Mouse (Mus musculus) midbrain, embryonic 15.5 days (tissue): ENCODE measurements around the gene Atn1. TPM values are rescaled to one million over a fixed set of nuclear protein-coding genes. Genes with fewer than 3 reads are reported as not detected.
A peak's percentile ranks its signal among the peaks of the same experiment; 100 is the strongest.

Experiments used
- ATAC-seq: fragments of 200-750 bp; cut with Nextera tagmentation; replicated peaks from 2 replicates; pipeline ENCODE4 v1.8.0; 2017; ENCODE audit warnings: moderate TSS enrichment
- H3K27ac ChIP-seq: fragments of 300-500 bp; sonication (generic); 2 replicates; pipeline ENCODE4 v1.5.1; 2015; ENCODE audit warnings: mild to moderate bottlenecking, inconsistent platforms
- H3K27me3 ChIP-seq: fragments of 300-500 bp; sonication (generic); replicated peaks from 2 replicates; pipeline ENCODE4 v1.6.1; 2015; ENCODE audit warnings: inconsistent platforms
- H3K36me3 ChIP-seq: fragments of 300-500 bp; sonication (generic); replicated peaks from 2 replicates; pipeline ENCODE4 v1.6.1; 2015; ENCODE audit warnings: inconsistent platforms
- H3K4me1 ChIP-seq: fragments of 300-500 bp; sonication (generic); 2 replicates; pipeline ENCODE4 v1.6.1; 2015; ENCODE audit warnings: inconsistent platforms
- H3K4me2 ChIP-seq: fragments of 300-500 bp; sonication (generic); 2 replicates; pipeline ENCODE4 v1.6.1; 2015; ENCODE audit warnings: inconsistent platforms, mild to moderate bottlenecking, moderate library complexity
- H3K4me3 ChIP-seq: fragments of 300-500 bp; sonication (generic); 2 replicates; pipeline ENCODE4 v1.5.1; 2015; ENCODE audit warnings: mild to moderate bottlenecking, inconsistent platforms
- H3K9ac ChIP-seq: fragments of 300-500 bp; sonication (generic); 2 replicates; pipeline ENCODE4 v1.6.1; 2015; ENCODE audit warnings: mild to moderate bottlenecking, inconsistent platforms
- H3K9me3 ChIP-seq: fragments of 300-500 bp; sonication (generic); 2 replicates; pipeline ENCODE4 v1.6.1; 2016; ENCODE audit warnings: inconsistent platforms
- WGBS: fragments of 180-500 bp; shearing (Covaris S2); methylation state at CpG from one replicate; pipeline ENCODE4 v1.1.7; 2015; ENCODE audit warnings: mixed read lengths; 5-methylcytosine and 5-hydroxymethylcytosine counted together
- polyA plus RNA-seq: library from polyadenylated mRNA; unstranded; fragments of >200 nt; fragmentation: Nextera tagmentation; extraction: Ambion mirVana; gene quantifications from 2 replicates; pipeline ENCODE4 v1.2.1, GENCODE M21; 2015

Gene Atn1
- polyA plus RNA-seq, 1 experiment from 2014 or later = 32.7 TPM

DNA sequence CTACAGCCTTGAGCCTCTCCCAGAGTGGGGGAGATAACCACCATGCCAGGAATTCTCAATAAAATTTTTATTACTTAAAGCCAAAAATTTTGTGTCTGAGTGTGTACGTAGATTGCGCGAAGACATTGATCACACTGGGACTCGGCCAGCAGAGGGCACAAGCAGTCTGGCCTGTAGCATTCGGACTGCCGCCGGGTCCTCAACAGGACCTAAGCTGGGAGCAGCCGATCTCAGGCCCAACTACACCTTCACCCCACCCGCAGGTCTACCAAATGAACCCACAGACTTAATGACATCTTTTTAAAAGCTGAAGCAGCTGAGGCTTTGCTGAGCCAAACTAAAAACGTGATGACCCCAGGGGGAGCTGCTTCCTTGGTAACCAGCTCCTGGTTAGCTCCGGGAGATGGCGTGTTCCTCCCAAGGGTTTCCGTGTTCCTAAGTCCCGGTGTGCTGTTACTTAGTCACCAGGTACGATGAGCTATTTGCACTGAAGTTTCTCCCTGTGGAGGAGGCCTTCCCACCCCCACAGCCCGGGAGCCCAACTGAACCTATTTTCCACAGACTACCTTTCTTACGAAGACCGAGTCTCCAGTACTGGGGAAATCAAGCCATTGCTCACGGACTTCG is 39.3 kb downstream of the Atn1 start:
- Histone ChIP-seq H3K9me3 (no peaks in the 10 kb centered on the region), H3K36me3 (peaks cover 25% of the 10 kb centered on the region), H3K27me3 (no peaks in the 10 kb centered on the region), H3K27ac (no peak overlapping the region), H3K4me3 (no peak overlapping the region), H3K9ac (no peak overlapping the region), H3K4me1 (peaks cover 18% of the 10 kb centered on the region), H3K4me2 (no peak overlapping the region)
- ATAC-seq = no peak
- WGBS = 64% methylated on average over 20 of the region's 20 CpGs

DNA sequence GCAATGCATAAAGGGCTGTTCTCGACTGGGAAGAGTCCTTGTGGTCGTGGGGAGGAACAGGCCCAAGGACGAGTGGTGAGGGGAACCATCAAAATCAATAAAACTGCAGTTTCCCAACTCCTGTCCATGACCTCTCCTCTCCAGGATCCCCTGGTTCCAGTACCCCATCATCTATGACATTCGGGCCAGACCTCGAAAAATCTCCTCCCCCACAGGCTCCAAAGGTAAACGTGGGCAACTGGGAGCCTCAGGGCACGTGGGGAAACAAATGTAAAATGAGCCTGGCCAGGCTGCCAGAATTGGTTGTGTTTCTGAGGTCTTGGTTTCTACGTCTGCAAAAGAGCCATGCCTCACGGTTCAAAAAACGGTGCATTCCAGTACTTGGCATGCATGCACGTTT is 43.4 kb downstream of the Atn1 start:
- H3K27me3 ChIP-seq = no peaks in the 10 kb centered on the region
- peaks cover 25% of the 10 kb centered on the region for H3K36me3 ChIP-seq
- peaks cover 42% of the 10 kb centered on the region for H3K4me1 ChIP-seq
- peak overlapping the region; percentile 69 for H3K4me2 ChIP-seq
- no peaks in the 10 kb centered on the region for H3K9me3 ChIP-seq
- peak overlapping the region; percentile 91 for H3K9ac ChIP-seq
- ATAC-seq = no peak
- WGBS = 22% methylated on average over 11 of the region's 11 CpGs
- no peak overlapping the region for H3K27ac ChIP-seq
- H3K4me3 ChIP-seq = peak overlapping the region; percentile 91

DNA sequence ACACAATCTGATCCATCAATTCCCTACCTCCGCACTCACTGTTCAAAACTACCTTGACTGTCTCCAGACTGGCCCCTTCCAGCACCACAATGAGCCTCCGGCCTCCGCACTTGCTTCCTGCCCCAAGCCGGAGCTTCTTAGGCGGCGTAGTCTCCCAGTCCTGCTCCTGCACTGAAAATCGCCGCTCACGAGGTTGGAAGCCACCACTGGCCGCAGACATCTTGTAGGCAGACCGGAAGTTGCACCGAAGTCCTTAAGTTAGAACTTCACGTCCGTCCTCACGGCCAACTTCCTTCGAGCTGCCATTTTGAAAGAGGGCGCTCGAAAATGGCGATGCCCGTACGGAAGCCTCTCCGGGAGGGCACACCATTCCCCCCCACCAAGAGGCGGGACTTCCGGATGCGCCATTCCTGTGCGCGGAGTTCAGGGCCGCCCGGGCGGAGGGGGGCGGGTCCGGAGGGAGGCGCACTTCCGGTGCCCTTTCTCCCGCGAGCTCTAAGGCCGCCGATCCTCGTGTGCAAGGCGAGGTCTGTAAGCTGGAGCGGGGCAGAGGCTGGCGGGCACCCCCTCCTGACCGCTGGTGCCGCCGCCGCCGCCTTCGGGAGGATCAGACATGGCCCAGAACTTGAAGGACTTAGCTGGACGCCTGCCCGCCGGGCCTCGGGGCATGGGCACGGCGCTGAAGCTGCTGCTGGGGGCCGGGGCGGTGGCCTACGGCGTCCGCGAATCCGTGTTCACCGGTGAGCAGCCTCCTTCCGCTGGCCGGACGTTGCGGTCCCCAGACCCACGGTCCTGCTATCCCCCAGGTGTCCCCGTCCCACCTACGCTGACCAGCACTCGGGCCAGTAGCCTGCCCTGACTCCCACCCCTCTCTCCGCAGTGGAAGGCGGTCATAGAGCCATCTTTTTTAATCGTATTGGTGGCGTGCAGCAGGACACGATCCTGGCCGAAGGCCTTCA is 44.2 kb downstream of the Atn1 start, which contains the start of the genes Emg1 and Phb2:
Gene Emg1 (minus strand): TSS at position 355 of the 959 bp plus-strand sequence.
Gene Phb2 (plus strand): TSS at position 513 of the 959 bp plus-strand sequence.
- peak within 1 kb of the TSS; percentile 85 for H3K27ac ChIP-seq
- peaks cover 22% of the 10 kb centered on the region for H3K36me3 ChIP-seq
- WGBS = under 1% methylated on average over 75 of the region's 76 CpGs
- no peaks in the 10 kb centered on the region for H3K9me3 ChIP-seq
- H3K9ac ChIP-seq = peak within 1 kb of the TSS; percentile 91
- no peaks in the 10 kb centered on the region for H3K27me3 ChIP-seq
- H3K4me2 ChIP-seq = peak within 1 kb of the TSS; percentile 69
- ATAC-seq = peak; percentile 97
- peaks cover 42% of the 10 kb centered on the region for H3K4me1 ChIP-seq
- peak within 1 kb of the TSS; percentile 91 for H3K4me3 ChIP-seq

DNA sequence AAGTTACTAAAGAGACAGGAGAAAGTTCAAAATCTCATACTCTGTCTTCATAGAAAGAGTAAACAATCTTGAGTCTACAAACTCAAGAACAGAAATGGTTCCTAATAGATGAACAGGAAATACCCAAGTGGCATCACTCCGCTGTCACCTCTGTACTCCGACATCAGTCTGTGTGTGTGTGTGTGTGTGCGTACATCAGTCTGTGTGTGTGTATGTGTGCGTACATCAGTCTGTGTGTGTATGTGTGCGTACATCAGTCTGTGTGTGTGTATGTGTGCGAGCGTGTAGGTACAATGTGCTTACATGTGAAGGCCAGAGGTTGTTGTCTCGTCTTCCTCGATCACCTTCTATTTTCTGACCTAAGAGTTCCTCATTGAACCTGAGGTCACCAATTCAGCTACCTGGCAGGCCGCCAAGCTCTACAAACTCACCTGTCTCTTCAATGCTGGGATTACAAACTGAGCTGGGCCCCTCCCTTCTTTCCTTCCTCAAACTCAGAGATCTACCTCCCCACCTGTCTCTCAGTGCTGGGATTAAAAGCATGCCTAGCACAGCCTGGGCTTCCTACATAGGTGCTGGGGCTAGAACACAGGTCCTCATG is 47.9 kb downstream of the Atn1 start:
- 92% methylated on average over 10 of the region's 10 CpGs for WGBS
- ATAC-seq = no peak
- Histone ChIP-seq H3K27me3 (no peaks in the 10 kb centered on the region), H3K9ac (no peak overlapping the region), H3K4me3 (no peak overlapping the region), H3K4me1 (peaks cover 32% of the 10 kb centered on the region), H3K27ac (no peak overlapping the region), H3K9me3 (no peaks in the 10 kb centered on the region), H3K4me2 (no peak overlapping the region), H3K36me3 (peaks cover 24% of the 10 kb centered on the region)

DNA sequence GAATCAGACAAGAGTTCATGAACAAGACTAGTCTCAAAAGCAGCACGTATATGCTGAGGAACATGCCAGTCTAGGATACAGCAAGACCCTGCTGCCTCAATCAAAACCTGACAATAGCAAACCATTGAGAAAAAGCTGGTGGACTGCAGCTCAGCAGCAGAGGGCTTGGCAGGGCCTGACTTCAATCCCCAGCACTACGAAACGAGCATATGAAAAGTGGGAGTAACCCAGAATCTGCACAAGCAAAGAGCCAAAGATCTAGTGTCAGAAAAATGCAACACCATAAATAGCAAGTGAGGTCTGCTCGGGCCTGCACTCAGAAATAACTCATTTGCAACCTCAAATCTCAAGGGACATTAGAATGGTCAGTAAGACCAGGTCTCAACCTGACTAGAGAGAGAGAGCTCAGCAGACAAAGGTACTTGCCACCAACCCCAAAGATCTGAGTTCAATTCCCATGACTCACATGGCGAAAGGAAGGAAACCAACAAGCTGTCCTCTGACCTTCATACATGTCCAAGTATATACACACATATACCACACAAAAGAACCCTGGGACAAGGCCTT is 50.2 kb downstream of the Atn1 start:
- Histone ChIP-seq H3K4me2 (no peak overlapping the region), H3K27ac (no peak overlapping the region), H3K4me1 (peaks cover 21% of the 10 kb centered on the region), H3K4me3 (no peak overlapping the region), H3K9me3 (no peaks in the 10 kb centered on the region), H3K27me3 (no peaks in the 10 kb centered on the region), H3K36me3 (peaks cover 36% of the 10 kb centered on the region), H3K9ac (no peak overlapping the region)
- ATAC-seq = no peak
- 88% methylated on average over 5 of the region's 5 CpGs for WGBS

DNA sequence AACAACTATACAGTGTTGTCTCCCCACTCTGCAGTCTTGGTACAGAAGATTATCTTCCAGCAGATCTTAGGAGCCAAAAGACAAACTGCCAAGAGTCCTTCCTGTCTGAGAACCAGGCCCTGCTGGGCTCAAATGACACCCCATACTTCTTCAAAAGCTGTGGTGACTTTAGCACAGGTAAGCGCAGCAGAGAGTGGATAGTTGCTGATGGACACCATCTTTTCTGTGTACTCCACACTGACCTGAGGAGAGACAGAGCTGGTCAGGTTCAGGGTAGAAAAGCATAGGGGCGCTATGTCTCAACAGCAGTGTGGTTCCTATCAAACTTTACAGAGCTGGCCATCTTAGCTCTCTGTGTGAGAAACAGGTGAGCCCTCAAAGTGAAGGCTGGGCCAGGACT is 51.9 kb downstream of the Atn1 start:
- Histone ChIP-seq H3K4me1 (peaks cover 4% of the 10 kb centered on the region), H3K27me3 (no peaks in the 10 kb centered on the region), H3K36me3 (peaks cover 36% of the 10 kb centered on the region), H3K27ac (no peak overlapping the region), H3K9me3 (no peaks in the 10 kb centered on the region), H3K4me3 (no peak overlapping the region), H3K9ac (no peak overlapping the region), H3K4me2 (no peak overlapping the region)
- ATAC-seq = no peak
- WGBS = 100% methylated on average over 2 of the region's 2 CpGs

DNA sequence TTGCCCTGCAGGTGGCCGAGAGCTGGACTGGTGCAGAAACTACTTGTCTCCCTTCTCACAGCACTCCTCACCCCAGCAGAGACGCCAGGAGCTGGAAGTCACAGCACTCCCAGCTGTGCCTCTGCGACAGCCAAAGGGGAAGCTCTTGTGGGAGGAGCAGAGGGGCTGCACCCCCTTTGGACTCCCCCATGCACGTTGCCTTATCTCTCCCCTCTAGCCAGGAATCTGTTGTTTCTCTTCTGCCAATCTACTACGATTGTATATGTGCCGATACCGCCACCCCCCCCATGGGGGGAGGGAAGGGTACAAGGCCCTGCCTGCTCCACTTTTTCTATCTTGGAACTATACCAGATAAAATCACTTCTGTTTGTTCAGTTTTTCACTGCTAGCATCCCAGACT is 52.5 kb downstream of the Atn1 start:
- Histone ChIP-seq H3K27ac (no peak overlapping the region), H3K36me3 (peaks cover 36% of the 10 kb centered on the region), H3K9ac (no peak overlapping the region), H3K27me3 (no peaks in the 10 kb centered on the region), H3K4me3 (no peak overlapping the region), H3K4me2 (no peak overlapping the region), H3K9me3 (no peaks in the 10 kb centered on the region), H3K4me1 (no peaks in the 10 kb centered on the region)
- 83% methylated on average over 7 of the region's 7 CpGs for WGBS
- no peak for ATAC-seq

DNA sequence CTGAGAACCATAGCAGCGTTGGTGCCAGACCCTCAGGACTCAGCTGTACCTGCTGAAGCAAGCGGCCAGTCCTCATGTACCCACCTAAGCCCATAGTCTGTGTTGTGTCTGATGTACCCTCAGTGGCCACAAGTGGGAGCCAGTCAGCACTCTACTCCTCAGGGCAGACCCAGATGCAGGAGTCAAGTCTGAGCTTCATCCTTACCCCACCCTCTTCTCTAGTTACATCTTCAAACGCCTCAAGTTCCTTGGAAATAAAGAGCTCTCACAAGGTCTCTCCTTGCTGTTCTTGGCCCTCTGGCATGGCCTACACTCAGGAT is 53.6 kb downstream of the Atn1 start:
- no peaks in the 10 kb centered on the region for H3K27me3 ChIP-seq
- H3K9me3 ChIP-seq = no peaks in the 10 kb centered on the region
- peaks cover 36% of the 10 kb centered on the region for H3K36me3 ChIP-seq
- no peak overlapping the region for H3K27ac ChIP-seq
- no peak overlapping the region for H3K4me3 ChIP-seq
- no peaks in the 10 kb centered on the region for H3K4me1 ChIP-seq
- peak; percentile 72 for ATAC-seq
- WGBS = 47% methylated on average over 3 of the region's 3 CpGs
- no peak overlapping the region for H3K4me2 ChIP-seq
- no peak overlapping the region for H3K9ac ChIP-seq

DNA sequence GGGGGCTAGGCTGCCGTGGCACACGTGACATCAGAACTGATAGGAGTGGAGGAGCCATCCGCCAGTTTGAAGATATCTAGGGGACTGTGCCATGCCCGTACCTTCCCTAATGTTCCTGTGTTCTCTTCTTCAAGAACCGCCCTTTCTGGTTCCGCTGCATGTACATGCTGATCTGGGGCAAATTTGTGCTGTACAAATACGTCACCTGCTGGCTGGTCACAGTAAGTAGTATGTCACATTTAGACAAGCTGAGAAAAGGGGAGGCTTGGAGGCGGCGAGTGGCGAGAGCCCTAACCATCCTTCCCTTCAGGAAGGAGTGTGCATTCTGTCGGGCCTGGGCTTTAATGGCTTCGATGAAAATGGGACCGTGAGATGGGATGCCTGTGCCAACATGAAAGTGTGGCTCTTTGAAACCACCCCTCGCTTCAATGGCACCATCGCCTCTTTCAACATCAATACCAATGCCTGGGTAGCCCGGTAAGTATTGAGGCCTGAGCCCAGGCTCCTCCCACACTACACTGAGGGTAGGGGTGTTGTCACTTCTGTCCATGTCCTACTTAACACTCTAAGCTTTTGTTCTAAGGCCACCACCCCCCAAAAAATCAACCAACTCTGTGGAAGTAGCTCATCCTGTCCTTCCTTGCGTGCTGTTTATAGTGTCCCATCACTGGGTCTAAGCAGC is 54.1 kb downstream of the Atn1 start:
- ATAC-seq = peak; percentile 40

DNA sequence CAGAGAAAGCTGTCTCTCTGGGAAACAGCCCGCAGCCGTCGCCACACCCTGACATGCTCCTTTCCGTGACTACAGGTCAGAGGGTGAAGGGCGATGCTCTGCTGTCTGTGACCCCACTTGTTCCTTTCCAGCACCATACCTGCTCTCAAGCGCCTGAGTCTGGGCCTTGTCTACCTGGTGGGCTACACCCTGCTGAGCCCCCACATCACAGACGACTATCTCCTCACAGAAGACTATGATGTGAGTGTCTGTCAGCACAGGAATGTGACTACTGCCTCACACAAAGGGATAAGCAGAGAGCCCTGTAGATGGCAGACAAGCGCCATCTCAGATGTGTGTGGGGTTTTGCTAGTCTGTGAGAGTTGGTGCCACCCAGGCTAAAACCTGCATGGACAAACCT is 55.0 kb downstream of the Atn1 start:
- no peaks in the 10 kb centered on the region for H3K27me3 ChIP-seq
- 77% methylated on average over 8 of the region's 8 CpGs for WGBS
- H3K4me1 ChIP-seq = no peaks in the 10 kb centered on the region
- no peak overlapping the region for H3K4me3 ChIP-seq
- no peak for ATAC-seq
- H3K27ac ChIP-seq = no peak overlapping the region
- no peak overlapping the region for H3K4me2 ChIP-seq
- H3K9me3 ChIP-seq = no peaks in the 10 kb centered on the region
- peaks cover 36% of the 10 kb centered on the region for H3K36me3 ChIP-seq
- H3K9ac ChIP-seq = no peak overlapping the region

More for the DNA sequence above, 54.1 kb downstream of the Atn1 start:
- WGBS = 91% methylated on average over 17 of the region's 17 CpGs
- H3K9me3 ChIP-seq = no peaks in the 10 kb centered on the region
- H3K27ac ChIP-seq = no peak overlapping the region
- no peak overlapping the region for H3K4me2 ChIP-seq
- H3K4me3 ChIP-seq = no peak overlapping the region
- H3K36me3 ChIP-seq = peaks cover 36% of the 10 kb centered on the region
- no peaks in the 10 kb centered on the region for H3K27me3 ChIP-seq
- no peak overlapping the region for H3K9ac ChIP-seq
- no peaks in the 10 kb centered on the region for H3K4me1 ChIP-seq

DNA sequence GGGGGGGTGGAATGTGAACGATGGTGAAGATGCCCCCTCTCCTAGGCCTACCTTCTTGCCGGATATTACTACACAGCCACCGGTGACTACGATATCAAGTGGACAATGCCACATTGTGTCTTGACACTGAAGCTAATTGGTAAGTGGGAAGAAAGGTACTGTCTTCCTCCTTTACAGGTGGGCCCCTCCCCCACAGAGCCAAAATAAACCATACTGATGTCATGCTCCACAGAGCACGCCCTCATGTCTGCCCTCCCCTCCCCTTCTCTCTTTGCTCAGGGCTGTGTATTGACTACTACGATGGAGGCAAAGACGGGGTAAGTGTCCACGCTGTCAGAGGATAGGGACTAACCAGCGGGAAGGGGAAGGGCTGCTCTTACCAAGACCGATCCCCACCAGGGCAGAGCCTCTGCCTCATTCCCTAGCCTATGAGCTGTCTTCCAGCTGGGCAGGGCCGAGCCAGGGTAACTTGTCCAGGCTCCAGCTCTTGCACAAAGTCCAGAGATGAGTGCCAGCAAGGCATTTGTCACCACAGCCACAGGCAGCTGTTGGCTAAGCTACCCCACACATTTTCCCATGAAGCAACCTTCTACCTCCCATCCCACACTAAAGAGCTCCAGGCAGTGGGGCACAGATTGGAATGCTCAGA is 56.2 kb downstream of the Atn1 start:
- Histone ChIP-seq H3K9me3 (no peaks in the 10 kb centered on the region), H3K27ac (no peak overlapping the region), H3K36me3 (peaks cover 27% of the 10 kb centered on the region), H3K4me1 (no peaks in the 10 kb centered on the region), H3K27me3 (no peaks in the 10 kb centered on the region), H3K9ac (no peak overlapping the region), H3K4me3 (no peak overlapping the region), H3K4me2 (no peak overlapping the region)
- WGBS = 85% methylated on average over 11 of the region's 11 CpGs
- ATAC-seq = 0 out of 2 replicates have a peak, but pooled peaks have one; percentile 15
